Mouse (Mus musculus): Measurements from ENCODE around the gene Kcne1. TPM values are rescaled to one million over a fixed set of nuclear protein-coding genes. Genes with fewer than 3 reads are reported as not detected.

Gene Kcne1
- total and polyA plus RNA-seq, 3 experiments = 0.26 to 0.48 TPM; not detected in 1

DNA sequence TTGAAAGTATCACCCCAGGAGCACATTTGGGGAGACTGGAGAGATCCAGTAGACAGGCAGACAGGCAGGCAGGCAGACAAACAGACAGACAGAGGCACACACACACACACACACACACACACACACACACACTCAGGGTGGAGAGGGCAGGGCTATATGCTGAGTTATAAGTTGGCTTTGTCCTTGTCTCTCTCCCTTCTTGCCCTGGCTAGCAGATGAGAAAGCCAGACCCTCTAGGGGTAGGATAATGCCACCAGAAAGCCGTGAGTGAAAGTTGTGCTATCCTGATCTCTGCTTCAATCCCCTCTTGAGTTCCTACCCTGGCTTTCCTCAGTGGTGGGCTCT is 34.2 kb downstream of the Kcne1 start:
- H3K9ac ChIP-seq (ENCODE audit: insufficient read depth, low read depth) = no peak overlapping the region
- H3K9me3 ChIP-seq (replicated peaks; ENCODE audit: low read length) = no peaks in the 10 kb centered on the region
- H3K79me2 ChIP-seq (replicated peaks; ENCODE audit: control insufficient read depth, extremely low read depth, insufficient read depth, poor library complexity, severe bottlenecking) = no peaks in the 10 kb centered on the region
- dilution Hi-C loops (cut with MboI; ENCODE audit: extremely low pct_ligation_motif_present, extremely low pct_unique_long_range_greater_than_20kb, low sequenced_read_pairs) = no loop called here
- H3K4me1 ChIP-seq (ENCODE audit: control insufficient read depth in 1 of 2, insufficient read depth in 2 of 2) = peaks cover 0 to 10% of the 10 kb centered on the region in 2 experiments; a peak in 2 of 4 replicates
- in situ Hi-C loops (cut with MboI; ENCODE audit: low pct_ligation_motif_present, low pct_unique_long_range_greater_than_20kb, low sequenced_read_pairs) = loop anchor here (5.0 kb wide), 1 partner anchor 132 kb away; no protein-coding TSS in a partner anchor
- H3K27me3 ChIP-seq (replicated peaks) = no peaks in the 10 kb centered on the region
- H3K27ac ChIP-seq (ENCODE audit: insufficient read depth, low read depth) = no peak overlapping the region
- no peak for TF ChIP-seq ELF1 (IDR thresholded peaks at IDR 0.05; ENCODE audit: low read depth, low read length)
- no peak for TF ChIP-seq SMC3 (IDR thresholded peaks at IDR 0.05; ENCODE audit: low read depth, low read length)
- no peak for TF ChIP-seq HCFC1 (IDR thresholded peaks at IDR 0.05; ENCODE audit: low read depth, low read length)
- no peak for TF ChIP-seq CHD1 (IDR thresholded peaks at IDR 0.05; ENCODE audit: low read depth, low read length)
- TF ChIP-seq BHLHE40 (IDR thresholded peaks at IDR 0.05; ENCODE audit: low read depth, low read length) = no peak
- TF ChIP-seq JUND (conservative IDR thresholded peaks at IDR 0.05; ENCODE audit: low read depth, low read length) = no peak
- TF ChIP-seq NRF1 (IDR thresholded peaks at IDR 0.05; ENCODE audit: low read depth, low read length) = no peak
- TF ChIP-seq IRF4 (IDR thresholded peaks at IDR 0.05; ENCODE audit: low read depth, low read length) = no peak
- no peak for TF ChIP-seq ZKSCAN1 (IDR thresholded peaks at IDR 0.05; ENCODE audit: borderline replicate concordance, low read depth, low read length)
- no peak for TF ChIP-seq NELFE (IDR thresholded peaks at IDR 0.05; ENCODE audit: low read depth, low read length)
- H3K4me3 ChIP-seq (replicated peaks in 1 of 3; ENCODE audit: low read depth in 2 of 3, low read length in 2 of 3, poor library complexity in 1 of 3) = no peak overlapping the region
- H3K36me3 ChIP-seq (replicated peaks in 1 of 2; ENCODE audit: control insufficient read depth in 1 of 2, insufficient read depth in 1 of 2, low read length in 1 of 2) = no peaks in the 10 kb centered on the region
- DNase-seq (ENCODE audit: extremely low read depth) = no peak
- H3K4me2 ChIP-seq (ENCODE audit: insufficient read depth, low read depth, poor library complexity, severe bottlenecking) = no peak overlapping the region

DNA sequence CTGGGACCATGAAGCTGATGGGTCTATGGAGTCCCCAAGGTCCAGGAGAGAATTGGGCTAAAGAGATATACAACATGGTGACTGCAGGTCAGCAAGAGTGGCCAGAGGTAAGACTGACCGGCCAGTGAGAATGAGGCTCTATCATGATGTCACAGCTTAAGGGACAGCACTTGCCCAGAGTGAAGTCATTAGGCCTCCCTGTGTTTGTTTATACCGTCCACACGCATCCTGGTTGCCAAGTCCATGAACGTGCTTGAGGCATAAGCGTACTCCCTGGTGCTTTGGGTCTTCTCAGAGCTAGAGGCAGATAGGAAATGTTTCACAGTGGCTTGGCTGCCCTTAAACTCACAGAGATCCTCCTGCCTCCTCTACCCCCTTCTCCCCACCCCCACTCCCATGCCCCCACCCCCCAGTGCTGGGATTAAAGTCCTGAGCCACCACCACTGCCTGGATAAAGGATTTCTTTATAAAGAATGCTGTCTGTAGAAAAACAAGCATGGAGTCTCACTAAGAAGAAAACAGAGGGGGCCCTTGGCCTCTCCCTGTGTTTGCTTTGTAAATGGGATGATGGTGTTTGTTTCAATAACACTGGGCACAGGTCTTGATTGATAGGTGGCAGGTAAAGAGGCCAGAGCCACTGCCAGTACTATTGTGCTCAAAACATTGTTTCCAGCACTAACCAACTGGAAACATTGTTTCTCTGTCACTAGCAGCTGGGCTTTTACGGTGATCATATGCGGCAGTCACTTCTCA is 34.8 kb downstream of the Kcne1 start:
- Histone ChIP-seq H3K27me3 (replicated peaks) (no peaks in the 10 kb centered on the region), H3K79me2 (replicated peaks; ENCODE audit: control insufficient read depth, extremely low read depth, insufficient read depth, poor library complexity, severe bottlenecking) (no peaks in the 10 kb centered on the region), H3K4me1 (ENCODE audit: control insufficient read depth in 1 of 2, insufficient read depth in 2 of 2) (peaks cover 2 to 15% of the 10 kb centered on the region in 2 experiments; a peak in 3 of 4 replicates), H3K36me3 (replicated peaks in 1 of 2; ENCODE audit: control insufficient read depth in 1 of 2, insufficient read depth in 1 of 2, low read length in 1 of 2) (no peaks in the 10 kb centered on the region), H3K27ac (ENCODE audit: insufficient read depth, low read depth) (no peak overlapping the region), H3K9me3 (replicated peaks; ENCODE audit: low read length) (no peaks in the 10 kb centered on the region), H3K9ac (ENCODE audit: insufficient read depth, low read depth) (no peak overlapping the region), H3K4me3 (replicated peaks in 1 of 3; ENCODE audit: low read depth in 2 of 3, low read length in 2 of 3, poor library complexity in 1 of 3) (no peak overlapping the region), H3K4me2 (ENCODE audit: insufficient read depth, low read depth, poor library complexity, severe bottlenecking) (no peak overlapping the region)
- no peak for DNase-seq (ENCODE audit: extremely low read depth)
- dilution Hi-C loops (cut with MboI; ENCODE audit: extremely low pct_ligation_motif_present, extremely low pct_unique_long_range_greater_than_20kb, low sequenced_read_pairs) = no loop called here
- in situ Hi-C loops (cut with MboI; ENCODE audit: low pct_ligation_motif_present, low pct_unique_long_range_greater_than_20kb, low sequenced_read_pairs) = loop anchor here (5.0 kb wide), 1 partner anchor 133 kb away; no protein-coding TSS in a partner anchor
- TF ChIP-seq MAZ (IDR thresholded peaks at IDR 0.05; ENCODE audit: low read depth, low read length) = no peak
- TF ChIP-seq ZMIZ1 (IDR thresholded peaks at IDR 0.05; ENCODE audit: low read depth, low read length) = no peak
- TF ChIP-seq ETS1 (conservative IDR thresholded peaks at IDR 0.05; ENCODE audit: low read depth, low read length) = no peak
- TF ChIP-seq GABPA (IDR thresholded peaks at IDR 0.05; ENCODE audit: insufficient replicate concordance, low read depth, low read length) = no peak
- no peak for TF ChIP-seq BHLHE40 (IDR thresholded peaks at IDR 0.05; ENCODE audit: low read depth, low read length)
- TF ChIP-seq EP300 (IDR thresholded peaks at IDR 0.05; ENCODE audit: low read length) = no peak
- TF ChIP-seq HCFC1 (IDR thresholded peaks at IDR 0.05; ENCODE audit: low read depth, low read length) = no peak
- no peak for TF ChIP-seq MAFK (IDR thresholded peaks at IDR 0.05; ENCODE audit: insufficient replicate concordance, low read length)
- TF ChIP-seq CHD2 (IDR thresholded peaks at IDR 0.05; ENCODE audit: low read length) = no peak
- TF ChIP-seq ZC3H11A (IDR thresholded peaks at IDR 0.05; ENCODE audit: low read depth, low read length) = no peak
- no peak for TF ChIP-seq NRF1 (IDR thresholded peaks at IDR 0.05; ENCODE audit: low read depth, low read length)
- TF ChIP-seq MEF2A (IDR thresholded peaks at IDR 0.05; ENCODE audit: borderline replicate concordance, low read depth, low read length) = no peak
- TF ChIP-seq CHD1 (IDR thresholded peaks at IDR 0.05; ENCODE audit: low read depth, low read length) = no peak
- TF ChIP-seq MYC (IDR thresholded peaks at IDR 0.05; ENCODE audit: low read depth, low read length) = no peak
- TF ChIP-seq PAX5 (IDR thresholded peaks at IDR 0.05; ENCODE audit: low read length) = no peak
- TF ChIP-seq NELFE (IDR thresholded peaks at IDR 0.05; ENCODE audit: low read depth, low read length) = no peak
- no peak for TF ChIP-seq USF2 (conservative IDR thresholded peaks at IDR 0.05; ENCODE audit: low read depth, low read length)
- TF ChIP-seq ZNF384 (IDR thresholded peaks at IDR 0.05; ENCODE audit: low read depth, low read length) = no peak
- TF ChIP-seq IRF4 (IDR thresholded peaks at IDR 0.05; ENCODE audit: low read depth, low read length) = no peak
- TF ChIP-seq CTCF (conservative IDR thresholded peaks at IDR 0.05 in 1 of 2, IDR thresholded peaks at IDR 0.05 in 1 of 2; ENCODE audit: low read depth in 2 of 2, low read length in 2 of 2) = no peak
